Mouse (Mus musculus): Measurements from ENCODE around the gene Gpcpd1.

DNA sequence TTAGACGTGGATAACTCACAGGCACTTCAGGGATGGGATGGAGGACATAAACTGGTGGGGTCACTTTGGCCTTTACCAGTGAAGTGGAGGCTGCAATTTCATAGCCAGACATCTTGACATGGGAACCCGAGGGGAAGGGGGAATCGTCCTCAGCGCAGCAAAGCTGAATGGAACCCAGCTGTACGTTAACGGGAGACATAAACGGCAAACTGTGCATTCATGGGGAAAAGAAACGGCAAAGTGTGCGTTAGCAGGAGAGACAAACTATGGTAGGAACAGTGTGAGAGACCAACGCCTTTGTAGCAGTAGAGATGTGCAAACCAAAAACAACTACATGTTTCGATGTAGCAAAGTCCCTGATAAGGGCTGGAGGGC, 74.6 kb downstream of the Gpcpd1 start:
- TF ChIP-seq CTCF (IDR thresholded peaks at IDR 0.05; ENCODE audit: control insufficient read depth, insufficient read depth, low read length) (no peak), POLR2A (IDR thresholded peaks at IDR 0.05; ENCODE audit: borderline replicate concordance, control insufficient read depth, low read depth, low read length) (no peak)

Measured in bone marrow, adult 2 months (tissue).